Mouse (Mus musculus) cerebellum, postnatal 10 days (tissue): Measurements from ENCODE around the gene Cd80.

ENCODE experiments used
- DNase-seq, 2 experiments: peaks; one replicate each; pipeline ENCODE4 v3.0.0; 2021; ENCODE audit warnings: mixed read lengths in 2 of 2

Cd80 gene

DNA sequence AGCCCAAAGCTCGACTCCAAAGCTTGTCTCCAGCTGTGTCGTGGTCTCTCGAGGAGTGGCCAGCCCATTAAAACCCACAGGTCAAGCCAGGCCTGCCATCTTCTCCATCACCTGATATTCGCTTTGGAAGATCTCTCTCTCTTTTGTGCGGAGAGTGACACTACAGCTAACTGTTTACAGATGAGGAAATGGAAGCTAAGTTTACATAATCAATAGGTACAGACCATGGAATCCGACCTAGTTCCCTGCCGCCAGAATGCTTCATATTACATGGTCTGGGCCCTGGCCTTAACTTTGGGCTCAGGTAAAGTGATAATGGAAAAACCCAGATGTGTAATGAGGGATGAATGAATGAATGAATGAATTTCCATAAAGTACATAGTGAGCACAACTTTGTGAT, 4.7 kb upstream of the Cd80 start:
- peak in 1 of 2 experiments; percentile 13 for DNase-seq

DNA sequence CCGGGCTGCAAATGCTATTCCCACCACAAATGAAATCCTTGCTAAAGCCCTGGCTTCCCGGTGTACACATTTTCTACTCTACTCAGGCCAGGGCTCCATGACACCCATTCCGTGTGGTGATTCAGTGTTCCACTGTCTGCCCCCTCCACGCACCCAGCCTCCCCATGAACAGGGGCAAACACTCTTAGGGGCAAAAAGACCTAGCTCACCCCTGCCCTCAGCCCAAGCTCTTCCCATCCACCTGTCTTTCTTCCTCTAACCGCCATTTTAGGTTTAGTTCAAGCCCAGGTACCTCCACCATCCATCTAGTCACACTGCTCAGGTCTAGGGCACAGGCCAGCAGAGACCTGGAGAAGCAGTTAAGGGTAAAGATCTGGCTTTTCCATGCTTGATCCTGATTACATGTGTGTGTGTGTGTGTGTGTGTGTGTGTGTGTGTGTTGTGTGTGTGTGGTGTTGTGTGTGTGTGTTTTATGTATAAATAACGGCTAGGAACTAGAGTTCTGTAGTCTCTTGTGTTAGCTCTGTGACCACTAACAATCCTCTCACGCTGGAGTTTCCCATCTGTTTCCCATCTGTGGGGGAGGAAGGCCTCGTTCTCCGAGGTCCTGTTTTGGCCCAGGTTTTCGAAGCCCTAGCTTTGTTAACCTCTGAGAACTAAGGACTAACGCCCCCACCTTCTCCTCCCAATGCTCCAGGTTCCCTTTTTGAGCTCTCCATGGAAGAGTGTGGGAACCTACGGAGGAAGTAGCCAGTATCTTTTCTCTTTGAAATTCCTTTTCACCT, 3.7 kb upstream of the Cd80 start:
- DNase-seq, result peak; percentile 57 to 61

DNA sequence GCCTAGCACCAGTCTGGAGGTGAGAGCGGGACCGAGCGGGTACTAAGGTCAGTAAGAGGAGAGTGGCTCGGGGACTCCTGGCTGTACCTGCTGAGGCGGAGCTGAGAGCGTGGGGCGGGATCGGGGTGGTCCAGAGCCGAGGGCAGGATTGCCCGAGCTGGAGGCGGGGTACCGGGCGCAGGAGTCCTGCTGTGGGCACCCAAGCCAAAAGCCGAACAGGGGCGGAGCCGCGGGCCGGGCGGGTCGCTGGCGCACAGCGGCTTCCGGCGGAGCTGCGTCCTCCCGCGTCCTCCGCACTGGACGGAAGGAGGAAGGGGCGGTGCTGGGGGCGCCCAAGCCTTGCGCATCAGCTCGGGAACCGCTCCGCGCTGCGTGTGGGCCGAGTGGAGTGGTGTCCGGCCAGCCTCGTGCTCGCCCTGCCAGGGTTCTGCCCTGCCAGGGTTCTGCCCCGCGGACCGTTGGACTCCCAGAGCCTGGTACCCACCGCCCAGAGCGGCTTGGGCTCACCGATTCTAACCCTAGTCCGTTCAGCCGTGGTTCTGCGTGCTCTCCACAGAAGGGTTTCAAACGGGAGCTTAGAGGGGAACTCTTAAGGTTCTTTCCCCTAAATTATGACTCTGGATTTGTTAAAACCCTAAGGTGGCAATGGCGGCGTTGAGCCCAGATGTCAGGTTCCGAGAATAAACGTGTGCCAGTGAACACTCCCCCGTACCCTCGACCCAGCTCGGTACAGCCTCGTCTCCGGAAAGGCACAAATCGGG, 2.7 kb upstream of the Cd80 start, which contains the start of gene Adprh:
Adprh (minus strand) TSS at position 262 of the 761 bp plus-strand sequence.
- DNase-seq, result peak; percentile 94 to 97

DNA sequence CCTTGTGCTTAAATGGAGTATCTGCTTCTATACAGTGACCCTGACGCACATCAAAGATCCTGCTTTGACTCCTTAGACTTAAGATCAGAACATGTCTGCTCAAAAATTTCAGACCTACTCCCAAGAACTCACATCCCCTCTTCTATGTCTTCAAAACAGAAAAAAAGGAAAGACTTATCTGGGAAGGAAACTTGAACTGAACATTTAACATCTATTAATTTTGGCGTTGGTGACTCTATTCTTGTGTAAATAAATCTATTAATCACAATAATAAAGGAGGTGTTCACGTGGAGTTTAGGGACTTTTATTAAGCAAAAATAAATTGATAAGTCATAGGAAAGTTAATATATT, 2.2 kb upstream of the Cd80 start:
- DNase-seq, result no peak

DNA sequence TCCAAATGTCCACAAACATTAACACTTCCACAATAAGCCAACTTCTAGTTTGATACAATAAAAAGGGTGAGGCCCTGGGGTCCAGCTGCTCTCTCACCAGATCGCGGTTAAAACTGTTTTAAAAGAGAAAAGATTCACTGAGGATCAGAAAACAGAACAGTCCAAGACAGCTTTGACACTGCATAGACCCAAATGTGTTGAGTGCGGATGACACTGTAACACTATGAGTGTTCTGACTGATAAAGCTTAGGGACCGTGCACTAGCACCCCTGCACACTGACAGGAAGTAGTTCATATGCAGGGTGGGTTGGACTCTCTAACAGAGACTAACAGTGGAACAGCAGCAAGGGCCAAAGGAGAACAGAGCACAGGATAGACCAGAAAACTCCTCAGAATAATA, 1.4 kb upstream of the Cd80 start:
- no peak for DNase-seq

DNA sequence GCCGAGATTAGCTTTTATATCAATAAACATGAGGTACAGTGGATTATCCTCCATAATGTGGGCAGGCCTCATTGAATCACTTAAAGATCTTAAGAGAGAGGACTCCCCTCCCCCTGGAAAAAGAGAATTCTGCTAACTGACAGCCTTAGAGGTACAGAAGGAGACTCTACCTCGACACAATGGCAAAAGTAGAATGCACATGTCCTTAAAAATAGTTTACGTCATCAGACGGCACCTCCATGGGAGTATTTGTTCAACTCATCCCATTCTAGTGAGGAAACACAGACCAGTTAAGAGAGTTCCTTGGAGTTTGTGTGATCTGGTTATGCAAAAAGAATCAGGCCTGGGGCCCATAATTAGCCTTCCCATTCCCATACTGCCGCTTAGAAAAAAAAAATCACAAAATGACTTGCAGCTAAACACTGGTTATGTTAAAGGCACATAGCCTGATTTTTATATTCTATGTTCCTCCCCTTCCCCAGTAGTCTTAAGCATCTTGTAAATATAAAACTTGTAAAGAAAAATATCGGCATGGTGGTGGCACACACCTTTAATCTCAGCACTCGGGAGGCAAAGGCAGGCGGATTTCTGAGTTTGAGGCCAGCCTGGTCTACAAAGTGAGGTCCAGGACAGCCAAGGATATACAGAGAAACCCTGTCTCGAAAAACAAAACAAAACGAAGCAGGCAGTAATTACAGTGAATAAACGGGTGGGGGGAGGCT, 667 bp upstream of the Cd80 start:
- DNase-seq, result no peak

DNA sequence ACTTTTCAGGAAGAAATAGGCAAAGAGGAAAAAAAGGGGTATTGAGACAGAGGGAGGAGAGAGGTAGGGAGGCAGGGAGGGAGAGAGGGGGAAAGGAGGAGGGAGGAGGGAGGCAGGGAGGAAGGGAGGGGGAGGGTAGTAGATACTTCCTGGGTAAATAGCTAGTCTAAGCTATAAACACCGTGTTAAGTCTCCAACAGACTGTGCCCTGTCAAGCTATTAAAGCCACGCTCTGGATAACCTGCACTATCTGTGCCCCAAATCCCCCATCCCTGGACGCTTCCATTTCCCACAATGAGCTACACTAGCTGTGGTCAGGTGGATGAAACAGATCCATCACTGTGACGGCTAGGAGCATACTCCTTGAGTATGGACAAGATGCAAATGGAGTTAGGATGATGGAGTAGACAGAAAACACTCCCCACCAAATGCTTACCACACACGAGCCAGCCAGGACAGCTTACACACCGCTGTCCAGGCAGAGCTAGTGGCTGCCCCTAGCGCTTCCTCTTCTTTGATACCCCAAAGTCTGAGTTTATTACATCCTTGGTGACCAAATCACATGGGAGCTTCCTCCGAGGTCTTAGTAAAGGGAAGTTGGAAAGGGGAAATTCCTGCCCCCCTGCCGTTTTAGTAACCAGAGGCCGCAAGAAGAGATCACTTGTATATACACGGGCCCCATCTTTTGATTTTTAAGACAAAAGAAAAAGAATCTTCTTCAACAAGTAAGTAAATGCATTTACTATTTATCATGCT, 1.6 kb downstream of the Cd80 start:
- DNase-seq, result no peak

DNA sequence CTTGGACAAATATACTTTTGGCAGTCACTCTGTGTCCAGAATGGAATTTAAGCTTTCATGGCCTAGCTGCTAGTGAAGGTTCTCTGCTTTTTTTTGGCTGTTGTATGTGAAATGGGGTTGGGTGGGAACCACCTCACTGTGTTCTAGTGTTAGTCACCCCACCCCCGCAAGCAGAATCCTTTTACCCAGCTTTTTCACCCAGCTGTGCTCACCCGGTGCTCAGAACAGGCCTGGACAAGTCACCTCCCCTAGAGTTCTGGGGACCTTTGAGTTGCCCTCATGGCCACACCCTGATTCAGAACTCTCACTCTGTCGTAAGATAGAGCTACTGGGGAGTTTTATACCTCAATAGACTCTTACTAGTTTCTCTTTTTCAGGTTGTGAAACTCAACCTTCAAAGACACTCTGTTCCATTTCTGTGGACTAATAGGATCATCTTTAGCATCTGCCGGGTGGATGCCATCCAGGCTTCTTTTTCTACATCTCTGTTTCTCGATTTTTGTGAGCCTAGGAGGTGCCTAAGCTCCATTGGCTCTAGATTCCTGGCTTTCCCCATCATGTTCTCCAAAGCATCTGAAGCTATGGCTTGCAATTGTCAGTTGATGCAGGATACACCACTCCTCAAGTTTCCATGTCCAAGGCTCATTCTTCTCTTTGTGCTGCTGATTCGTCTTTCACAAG, 3.4 kb downstream of the Cd80 start:
- no peak for DNase-seq

DNA sequence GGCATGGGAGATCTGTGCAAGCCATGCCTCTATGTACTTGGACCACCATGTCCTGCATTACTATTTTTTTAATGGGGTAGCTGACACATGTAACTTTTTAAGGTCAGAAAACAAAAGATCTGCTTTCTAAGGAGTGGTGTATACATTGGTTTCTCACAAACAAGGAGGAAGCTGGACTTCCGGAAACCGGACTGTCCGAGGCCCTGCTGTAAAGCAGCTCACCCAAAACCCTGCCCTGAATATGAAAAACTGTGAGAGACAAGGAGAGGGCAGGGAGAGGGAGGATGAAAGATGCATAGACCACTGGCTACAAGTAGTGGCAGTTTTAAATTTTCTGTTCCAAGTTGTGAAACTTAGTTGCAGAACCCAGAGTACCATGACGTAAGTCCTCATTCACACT, 4.6 kb downstream of the Cd80 start:
- DNase-seq, result no peak

DNA sequence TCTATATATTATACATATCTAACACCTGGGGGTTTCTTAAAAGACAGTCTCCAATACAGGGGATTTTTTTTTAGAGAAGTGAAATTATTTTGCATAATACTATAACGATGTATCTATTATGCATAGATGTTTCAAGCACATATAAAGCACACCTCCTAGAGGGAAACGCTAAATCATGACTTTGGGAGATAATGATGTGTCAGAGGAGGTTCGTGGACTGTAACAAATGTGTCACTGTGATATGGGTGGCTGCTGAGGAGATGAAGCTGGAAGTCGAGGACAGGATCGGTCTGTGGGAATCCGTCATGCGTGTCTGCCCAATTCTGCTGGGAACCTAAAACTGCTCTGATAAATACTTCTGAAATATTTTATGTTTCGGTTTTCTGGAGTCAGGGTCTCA, 6.4 kb downstream of the Cd80 start:
- no peak for DNase-seq

DNA sequence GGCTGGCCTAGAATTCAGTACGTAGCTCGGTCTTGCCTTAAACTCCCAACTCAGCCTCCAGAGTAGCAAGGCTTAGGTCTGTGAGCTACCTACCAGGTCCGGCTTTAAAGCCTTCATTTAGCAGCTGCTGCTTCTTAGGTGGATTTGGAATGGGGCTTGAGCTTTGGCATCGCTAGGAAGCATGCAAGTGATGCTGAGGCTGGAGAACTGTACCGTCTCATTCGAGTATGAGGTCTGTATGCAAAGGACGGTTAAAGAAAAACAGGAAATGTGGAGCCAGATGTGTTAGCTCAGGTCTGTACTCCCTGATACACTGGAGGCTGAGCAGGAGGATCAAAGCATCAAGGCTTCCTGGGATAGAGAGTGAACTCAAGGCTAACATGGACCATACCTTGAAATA, 6.8 kb downstream of the Cd80 start:
- DNase-seq, result no peak

DNA sequence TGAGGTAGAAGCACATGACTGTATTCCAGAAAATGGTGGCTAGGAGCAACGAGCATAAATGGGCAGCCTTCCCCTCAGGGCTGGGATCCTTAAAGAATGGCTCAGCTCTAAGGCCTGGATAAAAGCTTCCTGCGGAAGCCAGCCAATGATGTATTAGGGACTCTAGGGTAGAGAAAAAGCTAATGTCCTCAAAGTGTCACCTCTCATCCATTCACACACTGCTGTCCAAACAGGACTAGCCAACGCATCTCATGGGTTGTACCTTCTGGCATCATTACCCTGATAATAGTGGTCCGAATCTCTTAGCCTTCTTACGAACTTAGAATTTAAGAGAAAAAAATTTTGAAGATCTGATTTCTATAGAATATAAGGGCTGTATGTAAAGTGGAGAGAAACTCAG, 7.9 kb downstream of the Cd80 start:
- DNase-seq, result no peak

DNA sequence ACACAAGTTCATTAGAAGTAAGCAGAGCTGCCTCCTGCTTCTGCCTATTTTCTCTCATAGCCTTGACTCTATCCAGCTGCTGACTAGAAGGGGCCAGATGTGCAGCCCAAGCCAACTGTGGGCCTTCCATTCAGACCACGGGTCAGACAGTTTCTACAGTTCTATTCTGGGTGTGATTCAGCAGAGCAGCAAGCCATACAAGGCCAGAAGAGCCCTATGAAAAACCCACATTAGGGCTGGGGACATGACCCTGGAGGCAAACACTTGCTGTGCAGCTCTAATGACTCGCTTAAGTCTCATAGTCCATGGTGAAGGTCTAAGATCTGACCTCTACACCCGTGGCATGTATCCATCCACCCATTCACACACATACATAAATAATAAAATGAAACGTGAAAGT, 10.7 kb downstream of the Cd80 start:
- no peak for DNase-seq

DNA sequence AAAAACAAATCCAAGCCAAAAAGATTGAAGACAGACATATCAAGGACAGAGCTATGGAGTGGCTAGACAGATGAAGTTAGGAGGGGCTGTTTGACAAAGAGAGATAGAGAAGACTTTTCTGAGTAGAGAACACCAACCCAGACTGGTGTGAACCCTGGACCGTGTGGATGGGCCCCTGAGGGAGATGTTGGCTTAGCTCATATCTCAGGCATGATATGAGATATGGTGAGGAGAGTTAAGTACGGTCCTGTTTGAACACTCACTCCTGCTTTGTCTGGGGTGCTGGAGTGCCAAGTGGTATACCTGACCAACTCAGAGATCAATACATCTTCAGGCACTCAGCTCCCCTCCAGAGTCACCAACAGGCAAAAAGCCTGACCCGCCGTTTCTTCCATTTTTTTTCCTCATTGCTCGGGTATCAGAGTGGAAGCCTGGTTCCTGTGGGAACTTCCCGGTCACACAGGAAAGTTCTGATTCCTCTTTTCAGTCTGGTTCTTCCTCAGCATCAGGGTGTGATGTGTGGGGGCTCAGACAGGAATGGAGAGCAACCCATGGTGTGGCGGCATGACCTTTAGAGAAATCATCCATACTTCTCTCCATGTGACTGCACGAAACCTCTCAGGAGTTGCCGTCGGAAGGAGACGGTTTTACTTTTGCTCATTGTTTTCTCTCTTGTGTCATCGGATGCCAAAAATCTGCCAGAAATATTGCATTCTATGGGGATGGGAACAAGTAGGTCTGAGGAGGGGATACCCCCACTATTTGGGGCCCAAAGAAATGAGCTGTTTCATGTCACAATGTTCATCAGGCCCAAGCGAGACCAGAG, 11.9 kb downstream of the Cd80 start:
- no peak for DNase-seq

DNA sequence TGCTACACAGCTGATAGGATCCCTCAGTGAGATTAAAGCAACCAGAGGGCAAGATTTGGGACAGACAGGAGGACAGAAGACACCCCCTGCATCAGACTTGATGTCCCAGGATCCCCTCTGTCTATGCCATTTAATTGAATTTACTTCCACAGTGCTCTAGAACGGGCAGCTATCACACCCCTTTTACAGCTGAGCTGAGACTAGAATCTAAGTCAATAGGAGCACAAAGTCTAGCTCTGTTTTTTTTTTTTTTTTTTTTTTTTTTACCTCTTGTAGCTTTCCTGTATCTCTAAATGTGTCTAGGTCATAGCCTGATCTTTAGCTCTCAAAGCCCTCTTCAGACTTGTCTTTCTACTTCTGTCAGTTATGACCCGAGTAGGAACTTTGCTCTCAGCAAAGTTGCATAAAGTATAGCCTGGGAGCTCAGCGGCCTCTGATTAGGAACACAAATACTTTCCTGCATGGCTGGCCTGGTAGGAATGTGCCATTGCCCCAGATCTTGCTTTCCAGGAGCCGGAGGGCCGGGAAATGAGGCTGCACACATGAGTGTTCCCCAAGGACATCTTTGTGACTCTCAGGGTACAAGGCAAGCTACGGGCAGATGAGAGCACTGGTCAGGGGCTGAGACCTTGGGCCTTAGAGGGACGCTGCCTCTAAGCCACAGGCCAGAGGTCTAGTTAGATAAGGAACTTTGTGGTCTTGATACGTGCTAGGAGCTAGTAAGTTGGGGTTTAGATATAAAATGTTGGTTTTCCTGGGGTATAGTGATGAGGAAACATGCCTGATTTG, 12.8 kb downstream of the Cd80 start:
- DNase-seq, result no peak

DNA sequence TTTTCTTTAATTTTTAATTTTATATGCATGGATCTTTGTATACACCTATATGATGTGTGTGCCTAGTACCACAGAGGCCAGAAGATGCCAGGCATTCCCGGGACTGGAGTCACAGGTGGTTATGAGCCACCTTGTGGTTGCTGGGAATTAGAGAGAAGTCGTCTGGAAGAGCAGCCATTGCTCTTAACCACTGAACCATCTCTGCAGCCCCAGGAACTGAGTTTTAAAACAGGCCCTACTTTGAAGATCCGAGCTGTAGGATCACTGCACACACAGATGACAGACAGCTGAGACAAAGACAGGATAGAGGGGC, 13.3 kb downstream of the Cd80 start:
- DNase-seq, result no peak

DNA sequence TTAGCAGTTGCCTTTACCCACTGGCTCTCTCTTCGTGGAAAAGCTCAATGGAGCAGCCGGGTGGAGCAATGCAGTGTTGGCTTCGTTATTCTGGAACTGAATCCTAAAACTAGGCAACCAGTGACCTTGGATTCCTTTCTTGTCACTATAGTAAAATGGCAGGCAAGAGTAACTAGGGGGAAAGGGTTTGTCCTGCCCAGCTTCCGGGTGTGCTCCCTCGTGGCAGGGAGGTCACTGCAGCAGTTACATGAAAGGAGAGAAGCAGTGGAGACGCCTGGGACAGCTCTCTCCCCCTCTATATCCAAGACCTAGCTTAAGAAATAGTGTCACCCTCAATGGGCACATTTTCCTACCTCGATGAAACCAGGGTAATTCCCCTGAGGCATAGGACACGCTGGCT, 14.1 kb downstream of the Cd80 start:
- no peak for DNase-seq

DNA sequence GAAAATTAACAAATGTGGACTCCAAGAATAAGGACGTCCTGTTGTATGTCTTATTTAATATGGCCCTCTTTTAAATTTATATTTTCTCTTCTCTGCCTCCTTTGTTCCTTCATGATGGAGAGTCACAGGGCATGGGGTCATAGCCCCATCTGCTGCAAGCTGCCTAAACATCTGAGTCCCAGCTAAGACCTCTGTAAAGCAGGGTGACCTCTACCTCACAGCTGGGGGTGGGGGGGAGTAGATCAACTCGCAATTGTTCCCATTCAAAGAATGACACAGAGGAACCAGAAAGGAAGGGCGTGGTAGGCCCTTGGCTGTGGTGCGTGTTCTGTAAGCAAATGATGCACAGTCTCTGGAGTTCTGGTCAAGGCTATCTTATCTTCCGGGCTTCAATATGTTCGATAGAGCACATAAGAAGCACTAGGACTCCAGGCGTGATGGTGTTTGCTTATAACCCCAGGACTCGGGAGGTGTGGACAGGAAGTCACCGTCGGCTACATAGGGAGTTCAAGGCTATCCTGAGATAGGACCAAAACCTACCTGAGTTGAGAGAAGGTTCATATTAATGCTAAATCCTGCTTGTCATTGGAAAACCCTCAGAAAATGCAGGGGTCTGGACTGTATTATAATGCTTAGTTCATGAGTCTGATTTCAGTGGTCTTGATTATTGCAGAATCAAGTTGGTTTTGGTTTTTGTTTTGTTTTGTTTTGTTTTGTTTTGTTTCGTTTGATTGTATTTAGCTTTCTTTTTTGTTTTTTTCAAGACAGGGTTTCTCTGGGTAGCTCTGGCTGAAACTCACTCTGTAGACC, 16.5 kb downstream of the Cd80 start:
- DNase-seq, result no peak

DNA sequence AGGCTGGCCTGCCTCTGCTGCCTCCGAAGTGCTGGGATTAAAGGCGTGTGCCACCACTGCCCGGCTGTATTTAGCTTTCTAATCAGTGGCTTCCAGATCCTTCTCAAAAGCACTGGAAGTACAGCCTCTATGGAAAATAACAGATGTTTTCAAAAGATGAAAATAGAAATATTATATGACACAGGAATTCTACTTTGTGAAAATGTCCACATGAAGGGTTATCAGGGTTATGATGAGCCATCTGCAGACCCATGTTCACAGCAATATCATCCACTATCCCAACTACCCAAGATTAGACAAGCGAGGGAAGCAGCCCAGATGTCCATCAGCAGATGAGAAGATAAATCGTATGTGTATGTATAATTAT, 17.1 kb downstream of the Cd80 start:
- no peak for DNase-seq

DNA sequence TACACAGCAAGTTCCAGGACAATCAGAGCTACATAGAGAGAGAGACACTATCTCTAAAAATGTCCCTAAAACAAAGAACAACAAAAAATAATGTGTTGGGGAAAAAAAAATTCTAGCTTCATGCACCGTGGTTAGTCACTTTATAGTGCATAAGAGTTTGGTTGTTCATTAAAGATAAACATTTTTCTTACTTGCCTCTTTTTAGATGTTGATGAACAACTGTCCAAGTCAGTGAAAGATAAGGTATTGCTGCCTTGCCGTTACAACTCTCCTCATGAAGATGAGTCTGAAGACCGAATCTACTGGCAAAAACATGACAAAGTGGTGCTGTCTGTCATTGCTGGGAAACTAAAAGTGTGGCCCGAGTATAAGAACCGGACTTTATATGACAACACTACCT, 18.3 kb downstream of the Cd80 start:
- DNase-seq, result no peak
